Mouse (Mus musculus): Measurements from ENCODE around the gene Foxo4.

GRCm38 (mm10) chrX:101245011-101245410, 9.3 kb upstream of the Foxo4 start:
- TF ChIP-seq EP300 (IDR thresholded peaks at IDR 0.05) (no peak), CTCF (IDR thresholded peaks at IDR 0.05) (no peak)

Measured in lung, postnatal 0 days (tissue).